Mouse (Mus musculus) intestine, embryonic 16.5 days (tissue): ENCODE data around the gene Cep95. TPM values are rescaled to one million over a fixed set of nuclear protein-coding genes. Genes with fewer than 3 reads are reported as not detected.

Experiments
- ATAC-seq: fragments of 200-750 bp; cut with Nextera tagmentation; 2 replicates; pipeline ENCODE4 v1.8.0; 2017; ENCODE audit warnings: moderate TSS enrichment, moderate library complexity
- H3K27ac ChIP-seq: fragments of 300-500 bp; sonication (generic); 2 replicates; pipeline ENCODE4 v1.5.1; 2014; ENCODE audit warnings: mild to moderate bottlenecking, low read length
- H3K27me3 ChIP-seq: fragments of 300-500 bp; sonication (generic); replicated peaks from 2 replicates; pipeline ENCODE4 v1.6.1; 2014; ENCODE audit warnings: low read length, control low read depth, mixed read lengths; ENCODE audit not compliant: control insufficient read depth, insufficient read depth
- H3K36me3 ChIP-seq: fragments of 300-500 bp; sonication (generic); 2 replicates; pipeline ENCODE4 v1.6.1; 2014; ENCODE audit warnings: low read length, control low read depth; ENCODE audit not compliant: control insufficient read depth, insufficient read depth
- H3K4me1 ChIP-seq: fragments of 300-500 bp; sonication (generic); 2 replicates; pipeline ENCODE4 v1.6.1; 2014; ENCODE audit warnings: low read length, control low read depth, mixed read lengths; ENCODE audit not compliant: control insufficient read depth, insufficient read depth
- H3K4me2 ChIP-seq: fragments of 300-500 bp; sonication (generic); 2 replicates; pipeline ENCODE4 v1.6.1; 2014; ENCODE audit warnings: low read depth, low read length, control low read depth
- H3K4me3 ChIP-seq: fragments of 300-500 bp; sonication (generic); 2 replicates; pipeline ENCODE4 v1.5.1; 2014; ENCODE audit warnings: mild to moderate bottlenecking, low read length
- H3K9ac ChIP-seq: fragments of 300-500 bp; sonication (generic); 2 replicates; pipeline ENCODE4 v1.6.1; 2014; ENCODE audit warnings: low read depth, low read length
- H3K9me3 ChIP-seq: fragments of 300-500 bp; sonication (generic); 2 replicates; pipeline ENCODE4 v1.6.1; 2016; ENCODE audit warnings: low read length, control low read depth; ENCODE audit not compliant: control insufficient read depth
- WGBS: fragments of 180-500 bp; shearing (Covaris S2); extraction: QIAGEN DNeasy Blood & Tissue Kit; methylation state at CpG from one replicate; pipeline ENCODE4 v1.1.7; 2014; 5-methylcytosine and 5-hydroxymethylcytosine counted together
- microRNA-seq: library from miRNA; unstranded; fragments of <30 nt; microRNA quantifications from one replicate; pipeline ENCODE4, GENCODE M21; 2016
- polyA plus RNA-seq: library from polyadenylated mRNA; unstranded; fragments of >200 nt; fragmentation: Nextera tagmentation; extraction: Ambion mirVana; gene quantifications from 2 replicates; pipeline ENCODE4 v1.2.1, GENCODE M21; 2015

Cep95 gene
- polyA plus RNA-seq, 1 experiment from 2014 or later: 16.3 TPM

DNA sequence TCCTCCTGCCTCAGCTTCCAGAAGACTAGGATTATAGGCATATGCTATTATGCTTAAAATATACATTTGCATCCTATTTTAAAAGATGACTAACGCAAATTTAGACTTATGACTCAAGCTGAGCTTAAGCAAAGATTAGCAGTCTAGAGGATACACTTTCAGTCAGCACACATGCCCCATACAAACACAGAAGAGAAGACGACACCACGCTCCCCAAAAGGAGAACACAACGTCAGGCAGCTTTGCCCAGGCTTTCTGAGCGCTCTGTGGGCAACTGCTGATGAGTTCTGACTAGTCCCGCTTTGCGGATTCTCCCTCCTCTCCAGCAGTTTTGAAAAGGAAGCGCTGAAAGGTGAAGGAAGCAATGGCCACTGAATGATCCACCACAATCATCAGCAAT lies 34.7 kb downstream of the Cep95 start:
- Histone ChIP-seq H3K36me3 (peaks cover 11% of the 10 kb centered on the region), H3K27ac (no peak overlapping the region), H3K4me2 (no peak overlapping the region), H3K9ac (no peak overlapping the region), H3K9me3 (no peaks in the 10 kb centered on the region), H3K27me3 (no peaks in the 10 kb centered on the region), H3K4me1 (peaks cover 3% of the 10 kb centered on the region; the same call in 1 of the 2 replicates), H3K4me3 (no peak overlapping the region)
- WGBS: 97% methylated on average over 8 of the region's 8 CpGs
- no peak for ATAC-seq

DNA sequence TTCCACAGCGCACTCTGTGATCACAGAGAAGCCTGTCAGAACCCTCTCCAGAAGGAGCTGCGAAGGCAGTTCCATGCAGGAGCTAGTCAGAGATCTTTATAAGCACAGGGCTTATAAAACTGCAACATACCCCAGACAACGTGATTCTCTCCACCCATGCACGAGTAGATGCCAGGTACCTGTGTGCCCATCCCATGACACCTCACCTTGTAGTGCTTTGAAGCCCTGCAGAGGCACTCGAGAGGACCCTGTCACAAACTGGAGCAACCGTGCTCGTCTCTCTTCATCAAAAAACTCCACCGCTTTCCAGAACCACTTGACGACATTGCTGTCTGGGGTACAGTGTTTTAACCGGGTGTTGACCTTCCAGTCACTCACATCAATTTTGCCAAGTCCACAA lies 35.4 kb downstream of the Cep95 start:
- 88% methylated on average over 10 of the region's 10 CpGs for WGBS
- Histone ChIP-seq H3K9ac (no peak overlapping the region), H3K4me1 (peaks cover 3% of the 10 kb centered on the region; the same call in 1 of the 2 replicates), H3K27me3 (no peaks in the 10 kb centered on the region), H3K4me3 (no peak overlapping the region), H3K9me3 (no peaks in the 10 kb centered on the region), H3K36me3 (peaks cover 11% of the 10 kb centered on the region; the same call in 1 of the 2 replicates), H3K4me2 (no peak overlapping the region), H3K27ac (no peak overlapping the region)
- no peak for ATAC-seq

DNA sequence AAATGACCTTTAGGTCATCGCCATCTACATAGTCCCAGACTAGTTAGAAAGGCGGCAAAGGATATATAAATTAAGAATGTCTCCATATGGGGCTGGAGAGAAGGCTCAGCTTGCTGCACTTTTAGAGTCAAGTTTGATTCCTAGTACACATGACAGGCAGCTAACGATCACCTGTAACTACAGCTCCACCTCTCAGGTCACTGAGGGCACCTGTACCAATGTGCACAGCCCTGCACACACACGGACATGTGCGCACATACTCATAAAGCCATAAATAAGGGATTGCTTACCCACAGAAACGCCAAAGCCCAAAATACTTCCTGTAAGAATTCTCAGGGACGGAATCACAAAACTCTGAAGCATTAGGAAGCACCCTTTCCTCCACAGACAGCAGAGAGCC lies 39.0 kb downstream of the Cep95 start:
- H3K27me3 ChIP-seq: no peaks in the 10 kb centered on the region
- ATAC-seq: peak; percentile 60; the same call in 1 of the 2 replicates
- H3K36me3 ChIP-seq: peaks cover 14% of the 10 kb centered on the region; the same call in 1 of the 2 replicates
- H3K4me1 ChIP-seq: no peaks in the 10 kb centered on the region
- no peak overlapping the region for H3K9ac ChIP-seq
- H3K4me2 ChIP-seq: no peak overlapping the region
- H3K27ac ChIP-seq: no peak overlapping the region
- WGBS: 83% methylated on average over 7 of the region's 7 CpGs
- no peaks in the 10 kb centered on the region for H3K9me3 ChIP-seq
- H3K4me3 ChIP-seq: no peak overlapping the region

GRCm38 (mm10) chr11:106842002-106842401 lies 53.0 kb downstream of the Cep95 start:
- Histone ChIP-seq H3K4me3 (no peak overlapping the region), H3K4me1 (no peaks in the 10 kb centered on the region), H3K27ac (no peak overlapping the region), H3K9ac (no peak overlapping the region), H3K36me3 (peaks cover 3% of the 10 kb centered on the region; the same call in 1 of the 2 replicates), H3K4me2 (no peak overlapping the region), H3K9me3 (no peaks in the 10 kb centered on the region), H3K27me3 (no peaks in the 10 kb centered on the region)
- ATAC-seq: no peak
- WGBS: 93% methylated on average over 3 of the region's 3 CpGs

GRCm38 (mm10) chr11:106851438-106851837 lies 62.4 kb downstream of the Cep95 start:
- Histone ChIP-seq H3K4me1 (no peaks in the 10 kb centered on the region), H3K27me3 (no peaks in the 10 kb centered on the region), H3K27ac (no peak overlapping the region), H3K9me3 (no peaks in the 10 kb centered on the region), H3K4me2 (no peak overlapping the region), H3K36me3 (peaks cover 14% of the 10 kb centered on the region; the same call in 1 of the 2 replicates), H3K9ac (no peak overlapping the region), H3K4me3 (no peak overlapping the region)
- ATAC-seq: no peak
- WGBS: 54% methylated on average over 2 of the region's 2 CpGs

Small RNA genes within 50 kb of the gene (microRNA-seq; reads per million reads assigned to microRNA genes)
- gene Gm25994: not detected
- gene Mir3064: 4.8 reads per million, percentile 14 among the genes with 10 or more reads in this experiment

Other genes starting within 250 kb of the Cep95 start
- 11.7 and 14.2 TPM in 2 replicates for gene Tex2, start 175.8 kb upstream of the Cep95 start, polyA plus RNA-seq
- 48.2 and 48.6 TPM in 2 replicates for gene Pecam1, start 38.6 kb upstream of the Cep95 start, polyA plus RNA-seq
- 1.6 and 1.7 TPM in 2 replicates for gene Milr1, start 38.0 kb upstream of the Cep95 start, polyA plus RNA-seq
- 12.6 and 13.7 TPM in 2 replicates for gene Polg2, start 9.7 kb upstream of the Cep95 start, polyA plus RNA-seq
- gene Ddx5, start 67 bp upstream of the Cep95 start, polyA plus RNA-seq: 227 and 230 TPM in 2 replicates
- 8.7 and 9.4 TPM in 2 replicates for gene Smurf2, start 131.5 kb downstream of the Cep95 start, polyA plus RNA-seq
- 318 and 375 TPM in 2 replicates for gene Kpna2, start 210.3 kb downstream of the Cep95 start, polyA plus RNA-seq
- gene 1810010H24Rik, start 236.4 kb downstream of the Cep95 start, polyA plus RNA-seq: 1.9 and 2.5 TPM in 2 replicates